Mouse (Mus musculus) forebrain, embryonic 13.5 days (tissue): ENCODE measurements at regions not wholly inside any gene's neighbourhood (a gene's known extent, or its start where the extent isn't known, plus 50 kb on each side); places are given as distances from the start of the nearest gene placed in this dataset.

Experiments
- ATAC-seq: fragments of 200-750 bp; cut with Nextera tagmentation; 2 replicates; pipeline ENCODE4 v1.8.0; 2017
- H3K27ac ChIP-seq: fragments of 300-500 bp; sonication (generic); 2 replicates; pipeline ENCODE4 v1.5.1; 2015; ENCODE audit warnings: inconsistent platforms, mild to moderate bottlenecking, moderate library complexity
- H3K27me3 ChIP-seq: fragments of 300-500 bp; sonication (generic); 2 replicates; pipeline ENCODE4 v1.6.1; 2015; ENCODE audit warnings: mild to moderate bottlenecking, inconsistent platforms
- H3K36me3 ChIP-seq: fragments of 300-500 bp; sonication (generic); 2 replicates; pipeline ENCODE4 v1.6.1; 2015; ENCODE audit warnings: mild to moderate bottlenecking, inconsistent platforms; ENCODE audit not compliant: poor library complexity, severe bottlenecking
- H3K4me1 ChIP-seq: fragments of 300-500 bp; sonication (generic); 2 replicates; pipeline ENCODE4 v1.6.1; 2015; ENCODE audit warnings: inconsistent platforms
- H3K4me2 ChIP-seq: fragments of 300-500 bp; sonication (generic); 2 replicates; pipeline ENCODE4 v1.6.1; 2015; ENCODE audit warnings: inconsistent platforms, mild to moderate bottlenecking, moderate library complexity
- H3K4me3 ChIP-seq: fragments of 300-500 bp; sonication (generic); 2 replicates; pipeline ENCODE4 v1.5.1; 2015; ENCODE audit warnings: mild to moderate bottlenecking, inconsistent platforms
- H3K9ac ChIP-seq: fragments of 300-500 bp; sonication (generic); 2 replicates; pipeline ENCODE4 v1.6.1; 2015; ENCODE audit warnings: mild to moderate bottlenecking, inconsistent platforms
- H3K9me3 ChIP-seq: fragments of 300-500 bp; sonication (generic); replicated peaks from 2 replicates; pipeline ENCODE4 v1.6.1; 2016; ENCODE audit warnings: inconsistent platforms
- WGBS: fragments of 180-500 bp; shearing (Covaris S2); methylation state at CpG from one replicate; pipeline ENCODE4 v1.1.7; 2015; 5-methylcytosine and 5-hydroxymethylcytosine counted together

DNA sequence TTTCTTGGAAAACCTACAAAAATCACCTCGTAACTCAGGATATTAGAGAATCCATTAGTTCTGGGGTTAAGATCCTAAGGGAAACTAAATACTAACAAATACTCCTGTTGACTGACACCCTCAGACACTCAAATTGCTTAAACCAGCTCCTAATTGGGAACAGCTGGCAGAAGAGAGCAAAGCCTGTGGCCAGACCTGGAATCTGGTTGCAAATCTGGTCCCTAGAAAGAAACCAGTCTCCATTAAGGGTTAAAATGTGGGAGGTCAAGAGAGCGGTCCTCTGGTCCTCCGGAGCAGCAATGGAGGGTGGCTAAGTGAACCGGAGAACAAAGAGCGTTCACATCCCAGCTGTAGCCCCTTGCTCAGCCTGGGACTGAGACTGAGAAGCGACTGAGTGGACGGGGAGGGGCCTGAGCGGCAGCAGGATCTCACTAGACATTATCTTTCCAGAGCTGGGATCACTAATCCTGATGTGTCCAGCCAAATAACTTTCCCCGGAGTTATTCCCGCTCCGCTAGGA lies 51.4 kb upstream of the Ptgfrn start:
- no peak overlapping the region for H3K4me3 ChIP-seq
- H3K9ac ChIP-seq: peak overlapping the region; percentile 43
- no peak overlapping the region for H3K27ac ChIP-seq
- peak; percentile 55 for ATAC-seq
- H3K4me1 ChIP-seq: peaks cover 22% of the 10 kb centered on the region
- peak overlapping the region; percentile 8; the same call in 1 of the 2 replicates for H3K4me2 ChIP-seq
- 16% methylated on average over 11 of the region's 11 CpGs for WGBS
- H3K27me3 ChIP-seq: no peaks in the 10 kb centered on the region
- no peaks in the 10 kb centered on the region for H3K36me3 ChIP-seq
- no peaks in the 10 kb centered on the region; the same call in 1 of the 2 replicates for H3K9me3 ChIP-seq
